Mouse (Mus musculus) hindbrain, embryonic 12.5 days (tissue): Measurements from ENCODE around the gene Sufu. TPM values are rescaled to one million over a fixed set of nuclear protein-coding genes. Genes with fewer than 3 reads are reported as not detected.

Experiments used
- ATAC-seq: fragments of 200-750 bp; cut with Nextera tagmentation; 2 replicates; pipeline ENCODE4 v1.8.0; 2017; ENCODE audit warnings: moderate TSS enrichment; ENCODE audit not compliant: low FRiP score
- H3K27ac ChIP-seq: fragments of 300-500 bp; sonication (generic); 2 replicates; pipeline ENCODE4 v1.5.1; 2016; ENCODE audit warnings: mild to moderate bottlenecking
- H3K27me3 ChIP-seq: fragments of 300-500 bp; sonication (generic); 2 replicates; pipeline ENCODE4 v1.6.1; 2016; ENCODE audit warnings: mild to moderate bottlenecking
- H3K36me3 ChIP-seq: fragments of 300-500 bp; sonication (generic); 2 replicates; pipeline ENCODE4 v1.6.1; 2016; ENCODE audit warnings: mild to moderate bottlenecking
- H3K4me1 ChIP-seq: fragments of 300-500 bp; sonication (generic); 2 replicates; pipeline ENCODE4 v1.6.1; 2016
- H3K4me2 ChIP-seq: fragments of 300-500 bp; sonication (generic); replicated peaks from 2 replicates; pipeline ENCODE4 v1.6.1; 2016; ENCODE audit warnings: mild to moderate bottlenecking
- H3K4me3 ChIP-seq: fragments of 300-500 bp; sonication (generic); 2 replicates; pipeline ENCODE4 v1.5.1; 2016; ENCODE audit warnings: mild to moderate bottlenecking
- H3K9ac ChIP-seq: fragments of 300-500 bp; sonication (generic); 2 replicates; pipeline ENCODE4 v1.6.1; 2016; ENCODE audit warnings: mild to moderate bottlenecking, moderate library complexity
- H3K9me3 ChIP-seq: fragments of 300-500 bp; sonication (generic); replicated peaks from 2 replicates; pipeline ENCODE4 v1.6.1; 2016; ENCODE audit warnings: mild to moderate bottlenecking
- WGBS: fragments of 180-500 bp; shearing (Covaris S2); methylation state at CpG from one replicate; pipeline ENCODE4 v1.1.7; 2016; 5-methylcytosine and 5-hydroxymethylcytosine counted together
- polyA plus RNA-seq: library from polyadenylated mRNA; unstranded; fragments of >200 nt; fragmentation: Nextera tagmentation; extraction: Ambion mirVana; gene quantifications from 2 replicates; pipeline ENCODE4 v1.2.1, GENCODE M21; 2016

Sufu gene
- polyA plus RNA-seq, 1 experiment from 2014 or later = 39.3 TPM

- H3K36me3 ChIP-seq = no peaks in the 10 kb centered on the region
- WGBS = 86% methylated on average over 11 of the region's 11 CpGs
- no peaks in the 10 kb centered on the region for H3K4me1 ChIP-seq
- H3K27ac ChIP-seq = no peak overlapping the region
- H3K27me3 ChIP-seq = peaks cover 3% of the 10 kb centered on the region
- no peak overlapping the region for H3K4me2 ChIP-seq
- no peak overlapping the region for H3K9ac ChIP-seq
- ATAC-seq = no peak
- H3K9me3 ChIP-seq = no peaks in the 10 kb centered on the region
- H3K4me3 ChIP-seq = no peak overlapping the region
Observed at GRCm38 (mm10) chr19:46363294-46364009, 33.2 kb upstream of the Sufu start.

GRCm38 (mm10) chr19:46367798-46368590, 28.7 kb upstream of the Sufu start:
- no peak overlapping the region for H3K4me3 ChIP-seq
- no peak overlapping the region for H3K4me2 ChIP-seq
- no peaks in the 10 kb centered on the region for H3K36me3 ChIP-seq
- no peaks in the 10 kb centered on the region for H3K4me1 ChIP-seq
- 89% methylated on average over 22 of the region's 23 CpGs for WGBS
- no peaks in the 10 kb centered on the region for H3K27me3 ChIP-seq
- no peak overlapping the region for H3K27ac ChIP-seq
- H3K9ac ChIP-seq = no peak overlapping the region
- no peaks in the 10 kb centered on the region for H3K9me3 ChIP-seq
- no peak for ATAC-seq

- Histone ChIP-seq H3K27ac (no peak overlapping the region), H3K4me3 (no peak overlapping the region), H3K36me3 (no peaks in the 10 kb centered on the region), H3K4me2 (no peak overlapping the region), H3K27me3 (no peaks in the 10 kb centered on the region), H3K4me1 (no peaks in the 10 kb centered on the region), H3K9me3 (no peaks in the 10 kb centered on the region), H3K9ac (no peak overlapping the region)
- no peak for ATAC-seq
- WGBS = 25% methylated on average over 4 of the region's 4 CpGs
Observed at GRCm38 (mm10) chr19:46369204-46369603, 27.5 kb upstream of the Sufu start.

GRCm38 (mm10) chr19:46374477-46375088, 22.1 kb upstream of the Sufu start:
- Histone ChIP-seq H3K4me1 (no peaks in the 10 kb centered on the region), H3K4me3 (no peak overlapping the region), H3K36me3 (peaks cover 36% of the 10 kb centered on the region), H3K9me3 (no peaks in the 10 kb centered on the region), H3K27ac (no peak overlapping the region; the same call in 1 of the 2 replicates), H3K9ac (no peak overlapping the region), H3K27me3 (no peaks in the 10 kb centered on the region), H3K4me2 (no peak overlapping the region)
- WGBS = 46% methylated on average over 21 of the region's 21 CpGs
- 0 out of 2 replicates have a peak, but pooled peaks have one; percentile 30 for ATAC-seq

- Histone ChIP-seq H3K4me1 (no peaks in the 10 kb centered on the region), H3K27ac (no peak overlapping the region), H3K27me3 (no peaks in the 10 kb centered on the region), H3K9ac (no peak overlapping the region), H3K36me3 (peaks cover 46% of the 10 kb centered on the region), H3K4me3 (no peak overlapping the region), H3K4me2 (no peak overlapping the region), H3K9me3 (no peaks in the 10 kb centered on the region)
- WGBS = 68% methylated on average over 5 of the region's 5 CpGs
- ATAC-seq = no peak; the same call in 1 of the 2 replicates
Observed at GRCm38 (mm10) chr19:46375489-46375888, 21.2 kb upstream of the Sufu start.

GRCm38 (mm10) chr19:46375891-46376290, 20.8 kb upstream of the Sufu start:
- ATAC-seq = no peak
- Histone ChIP-seq H3K9ac (no peak overlapping the region), H3K4me2 (no peak overlapping the region), H3K9me3 (no peaks in the 10 kb centered on the region), H3K27me3 (no peaks in the 10 kb centered on the region), H3K27ac (peak overlapping the region; percentile 23; the same call in 1 of the 2 replicates), H3K36me3 (peaks cover 50% of the 10 kb centered on the region), H3K4me1 (no peaks in the 10 kb centered on the region), H3K4me3 (no peak overlapping the region)
- 58% methylated on average over 4 of the region's 4 CpGs for WGBS

GRCm38 (mm10) chr19:46382275-46382674, 14.4 kb upstream of the Sufu start:
- H3K27me3 ChIP-seq = no peaks in the 10 kb centered on the region
- no peak overlapping the region for H3K4me2 ChIP-seq
- H3K9ac ChIP-seq = no peak overlapping the region
- H3K9me3 ChIP-seq = no peaks in the 10 kb centered on the region
- H3K27ac ChIP-seq = no peak overlapping the region
- ATAC-seq = no peak
- 93% methylated on average over 9 of the region's 9 CpGs for WGBS
- no peaks in the 10 kb centered on the region for H3K4me1 ChIP-seq
- H3K4me3 ChIP-seq = no peak overlapping the region
- peaks cover 92% of the 10 kb centered on the region for H3K36me3 ChIP-seq

- H3K27ac ChIP-seq = no peak overlapping the region
- no peak overlapping the region for H3K4me2 ChIP-seq
- no peaks in the 10 kb centered on the region for H3K9me3 ChIP-seq
- no peak for ATAC-seq
- 81% methylated on average over 5 of the region's 5 CpGs for whole genome bisulfite sequencing
- H3K4me3 ChIP-seq = no peak overlapping the region
- no peaks in the 10 kb centered on the region for H3K27me3 ChIP-seq
- H3K9ac ChIP-seq = no peak overlapping the region
- H3K36me3 ChIP-seq = peaks cover 24% of the 10 kb centered on the region
- peaks cover 16% of the 10 kb centered on the region for H3K4me1 ChIP-seq
Observed at GRCm38 (mm10) chr19:46389872-46390271, 6.8 kb upstream of the Sufu start.

- Histone ChIP-seq H3K27me3 (no peaks in the 10 kb centered on the region), H3K27ac (no peak overlapping the region), H3K9ac (no peak overlapping the region), H3K4me2 (no peak overlapping the region), H3K36me3 (peaks cover 7% of the 10 kb centered on the region; the same call in 1 of the 2 replicates), H3K9me3 (no peaks in the 10 kb centered on the region), H3K4me1 (peaks cover 21% of the 10 kb centered on the region), H3K4me3 (no peak overlapping the region)
- no peak for ATAC-seq
- WGBS = 43% methylated on average over 4 of the region's 4 CpGs
Observed at GRCm38 (mm10) chr19:46392018-46392417, 4.7 kb upstream of the Sufu start.

GRCm38 (mm10) chr19:46394712-46395108, 2.0 kb upstream of the Sufu start:
- H3K27ac ChIP-seq = no peak overlapping the region
- H3K9me3 ChIP-seq = no peaks in the 10 kb centered on the region
- H3K4me1 ChIP-seq = peaks cover 40% of the 10 kb centered on the region
- H3K9ac ChIP-seq = peak overlapping the region; percentile 70
- H3K4me3 ChIP-seq = peak overlapping the region; percentile 67
- 12% methylated on average over 10 of the region's 10 CpGs for WGBS
- H3K4me2 ChIP-seq = peak overlapping the region; percentile 94
- no peaks in the 10 kb centered on the region for H3K27me3 ChIP-seq
- ATAC-seq = no peak
- no peaks in the 10 kb centered on the region for H3K36me3 ChIP-seq

- Histone ChIP-seq H3K9ac (peak within 1 kb of the TSS; percentile 75), H3K4me3 (peak within 1 kb of the TSS; percentile 67), H3K4me2 (peak within 1 kb of the TSS; percentile 94), H3K27me3 (no peaks in the 10 kb centered on the region), H3K27ac (peak within 1 kb of the TSS; percentile 74), H3K36me3 (no peaks in the 10 kb centered on the region), H3K4me1 (peaks cover 41% of the 10 kb centered on the region), H3K9me3 (no peaks in the 10 kb centered on the region)
- WGBS = under 1% methylated on average over 51 of the region's 51 CpGs
- ATAC-seq = peak; percentile 94
Observed at GRCm38 (mm10) chr19:46395109-46396009, 1.3 kb upstream of the Sufu start, which contains the start of gene Actr1a. TSS of gene Actr1a (minus strand) at chr19:46395748.
